Mouse (Mus musculus) mouse embryonic stem cell (cell line): ENCODE data around the gene Spin2-ps6.
"Not testable (repeated sequence)": the region's sequence is repeated elsewhere in the genome, so short reads cannot be mapped to it uniquely, and the experiment has no call there.

Experiments
- in situ Hi-C, 2 experiments: fragments of 300-500 bp; cut with MboI; formaldehyde crosslinking; loops; 1 replicate in 1 of 2; 3 replicates in 1 of 2; pipeline ENCODE4 v1.14.3; 2019 to 2020; ENCODE audit warnings: low sequenced_read_pairs in 2 of 2, low pct_unique_long_range_greater_than_20kb in 1 of 2, mixed read lengths in 1 of 2; ENCODE audit not compliant: unreplicated experiment in 1 of 2

Spin2-ps6 gene

DNA sequence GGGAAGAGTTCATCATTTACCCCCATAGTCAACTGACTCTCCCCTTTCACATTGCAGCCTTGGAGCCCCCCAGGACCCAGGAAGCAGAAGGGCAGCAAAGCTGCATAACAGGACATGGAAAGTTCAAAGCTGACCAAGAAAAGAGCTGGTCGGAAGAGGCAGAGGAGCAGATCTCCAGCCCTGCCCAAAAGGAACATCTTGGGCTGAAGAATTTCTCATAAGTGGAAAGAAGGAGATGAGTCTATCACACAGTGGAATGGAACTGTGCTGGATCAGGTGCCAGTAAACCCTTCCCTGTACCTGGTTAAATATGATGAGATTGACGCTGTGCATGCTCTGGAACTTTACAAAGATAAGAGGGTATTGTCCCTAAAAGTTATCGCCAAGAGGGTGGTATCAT lies at the start of gene Spin2-ps6:
TSS of gene Spin2-ps6 (plus strand) at position 301 of the 400 bp plus-strand sequence.
- in situ Hi-C loops, result not testable (repeated sequence)
